ENCODE assay signal across 29 mouse cellular contexts in the genomic region with DNA sequence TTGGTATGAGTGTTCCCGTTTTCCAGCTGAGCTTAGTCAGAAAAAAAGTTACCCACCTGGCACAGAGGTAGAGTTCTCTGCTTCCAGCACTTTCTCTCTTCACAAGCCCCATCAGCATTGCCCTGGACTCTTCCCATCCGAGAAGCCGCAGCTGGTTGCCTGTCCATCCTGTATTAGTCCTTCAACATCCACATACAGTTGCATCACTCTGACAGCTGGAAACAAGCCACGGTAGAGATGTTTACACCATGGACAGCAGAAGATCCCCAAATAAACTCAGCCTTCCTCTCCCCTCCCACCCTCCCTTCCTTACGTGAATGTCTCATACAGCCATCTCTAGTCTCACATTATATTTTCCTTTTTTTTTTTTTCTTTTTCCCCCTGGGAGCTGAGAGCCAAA.
DNase-seq lines count a peak whose midpoint lies in the region; ATAC-seq and TF ChIP-seq lines count a peak whose summit lies in the region.
"Had no signal": no experiment of that assay in that cellular context is flagged by ENCODE, and none has a peak within 500 bp of the region (broad histone marks: within the 10 kb centered on the region; RNA-seq: fewer than 3 reads in every experiment).

No protein-coding gene starts in this region.

- no peak overlapping the region for H3K4me2 ChIP-seq in lung, embryonic 16.5 days (ENCODE audit: low read depth, low read length)
- H3K4me2 ChIP-seq in CH12.LX (ENCODE audit: insufficient read depth, low read depth, poor library complexity, severe bottlenecking), result peak overlapping the region; percentile 13; the same call in 1 of the 2 replicates
- H3K4me2 ChIP-seq: embryonic facial prominence, embryonic 13.5 days; forebrain, embryonic 12.5 days; forebrain, embryonic 15.5 days; heart, embryonic 12.5 days; heart, embryonic 15.5 days; hindbrain, embryonic 14.5 days had no signal

- no peak overlapping the region for H3K9ac ChIP-seq in lung, embryonic 16.5 days (ENCODE audit: low read length)
- H3K9ac ChIP-seq in CH12.LX (ENCODE audit: insufficient read depth, low read depth), result no peak overlapping the region
- H3K9ac ChIP-seq: embryonic facial prominence, embryonic 13.5 days; forebrain, embryonic 12.5 days; forebrain, embryonic 15.5 days; heart, embryonic 12.5 days; heart, embryonic 15.5 days; hindbrain, embryonic 14.5 days had no signal

- dilution Hi-C loops in CH12.LX (cut with MboI; ENCODE audit: extremely low pct_ligation_motif_present, extremely low pct_unique_long_range_greater_than_20kb, low sequenced_read_pairs), result no loop called here

- H3K79me2 ChIP-seq in CH12.LX (replicated peaks; ENCODE audit: control insufficient read depth, extremely low read depth, insufficient read depth, poor library complexity, severe bottlenecking), result no peaks in the 10 kb centered on the region

- ATAC-seq in lung, embryonic 16.5 days (ENCODE audit: low read depth), result peak; percentile 62; the same call in 1 of the 2 replicates
- ATAC-seq: CD4-positive, CD25-positive, alpha-beta regulatory T cell, adult 4 months; forebrain, embryonic 15.5 days; hindbrain, postnatal 0 days had no signal

- 45% methylated on average over 5 of the region's 5 CpGs for WGBS in lung, embryonic 16.5 days

- no peaks in the 10 kb centered on the region for H3K27me3 ChIP-seq in lung, embryonic 16.5 days (ENCODE audit: control insufficient read depth, insufficient read depth, low read depth, low read length)
- no peaks in the 10 kb centered on the region for H3K27me3 ChIP-seq in CH12.LX (replicated peaks)
- H3K27me3 ChIP-seq: embryonic facial prominence, embryonic 13.5 days; forebrain, embryonic 12.5 days; forebrain, embryonic 15.5 days; heart, embryonic 12.5 days; heart, embryonic 15.5 days had no signal

- no peak overlapping the region for H3K27ac ChIP-seq in lung, embryonic 16.5 days (ENCODE audit: low read length)
- no peak overlapping the region for H3K27ac ChIP-seq in CH12.LX (ENCODE audit: insufficient read depth, low read depth)
- H3K27ac ChIP-seq: embryonic facial prominence, embryonic 10.5 days; embryonic facial prominence, embryonic 13.5 days; forebrain, embryonic 12.5 days; forebrain, embryonic 15.5 days; heart, embryonic 15.5 days; hindbrain, embryonic 10.5 days; hindbrain, embryonic 14.5 days; hindbrain, postnatal 0 days had no signal

- no peaks in the 10 kb centered on the region for H3K9me3 ChIP-seq in lung, embryonic 16.5 days (ENCODE audit: control insufficient read depth, low read length)
- no peaks in the 10 kb centered on the region for H3K9me3 ChIP-seq in CH12.LX (replicated peaks; ENCODE audit: low read length)
- H3K9me3 ChIP-seq: embryonic facial prominence, embryonic 10.5 days; embryonic facial prominence, embryonic 13.5 days; forebrain, embryonic 12.5 days; forebrain, embryonic 15.5 days; heart, embryonic 12.5 days; heart, embryonic 15.5 days; hindbrain, embryonic 10.5 days had no signal

- H3K4me3 ChIP-seq in lung, embryonic 16.5 days (ENCODE audit: low read length), result no peak overlapping the region
- no peak overlapping the region for H3K4me3 ChIP-seq in CH12.LX (replicated peaks in 1 of 3; ENCODE audit: low read depth in 2 of 3, low read length in 2 of 3, poor library complexity in 1 of 3)
- H3K4me3 ChIP-seq: embryonic facial prominence, embryonic 10.5 days; embryonic facial prominence, embryonic 13.5 days; erythroblast, embryonic 14.5 days; forebrain, embryonic 12.5 days; forebrain, embryonic 15.5 days; heart, embryonic 12.5 days; heart, embryonic 15.5 days; hindbrain, embryonic 10.5 days had no signal

- no peaks in the 10 kb centered on the region for H3K36me3 ChIP-seq in lung, embryonic 16.5 days (ENCODE audit: control insufficient read depth, insufficient read depth, low read length)
- no peaks in the 10 kb centered on the region for H3K36me3 ChIP-seq in CH12.LX (replicated peaks in 1 of 2; ENCODE audit: control insufficient read depth in 1 of 2, insufficient read depth in 1 of 2, low read length in 1 of 2)
- H3K36me3 ChIP-seq: embryonic facial prominence, embryonic 10.5 days; embryonic facial prominence, embryonic 13.5 days; forebrain, embryonic 12.5 days; forebrain, embryonic 15.5 days; heart, embryonic 12.5 days; heart, embryonic 15.5 days; hindbrain, embryonic 10.5 days had no signal

- no peak for TF ChIP-seq POLR2A in CH12.LX (IDR thresholded peaks at IDR 0.05; ENCODE audit: low read depth, low read length)

- no peak for TF ChIP-seq RAD21 in CH12.LX (IDR thresholded peaks at IDR 0.05; ENCODE audit: low read depth, low read length)

- no peak for TF ChIP-seq EP300 in CH12.LX (IDR thresholded peaks at IDR 0.05; ENCODE audit: low read length)

- DNase-seq in lung, postnatal 25 days (ENCODE audit: low spot score), result no peak
- no peak for DNase-seq in CH12.LX (ENCODE audit: extremely low read depth)
- peak; percentile 21 for DNase-seq in lung, postnatal 14 days
- DNase-seq in cerebellum, postnatal 4 days (ENCODE audit: low spot score in 2 of 2), result no peak
- DNase-seq in kidney, adult 9 months, result no peak
- no peak for DNase-seq in spleen, postnatal 36 days (ENCODE audit: low spot score in 2 of 2)
- DNase-seq: adrenal gland, adult 2 months; adrenal gland, postnatal 14 days; cerebellum, adult 11 months; cerebellum, adult 2 months; cerebellum, adult 9-11 months; cerebellum, postnatal 25 days; embryo, embryonic 11 days; gastrocnemius, postnatal 25 days; heart, adult 18-20 months; heart, postnatal 10 days; heart, postnatal 36 days had no signal

- H3K4me1 ChIP-seq in lung, embryonic 16.5 days (replicated peaks; ENCODE audit: control insufficient read depth, insufficient read depth, low read length), result no peaks in the 10 kb centered on the region
- H3K4me1 ChIP-seq in CH12.LX (ENCODE audit: control insufficient read depth in 1 of 2, insufficient read depth in 2 of 2), result 0 out of 4 replicates have a peak, but pooled peaks cover 0 to 2% of the 10 kb centered on the region in 2 experiments
- H3K4me1 ChIP-seq: embryonic facial prominence, embryonic 10.5 days; embryonic facial prominence, embryonic 13.5 days; forebrain, embryonic 15.5 days; heart, embryonic 12.5 days; heart, embryonic 15.5 days; hindbrain, embryonic 10.5 days had no signal

- in situ Hi-C loops in CH12.LX (cut with MboI; ENCODE audit: low pct_ligation_motif_present, low pct_unique_long_range_greater_than_20kb, low sequenced_read_pairs), result no loop called here

- TF ChIP-seq CTCF in CH12.LX (conservative IDR thresholded peaks at IDR 0.05 in 1 of 2, IDR thresholded peaks at IDR 0.05 in 1 of 2; ENCODE audit: low read depth in 2 of 2, low read length in 2 of 2), result no peak

TF ChIP-seq in CH12.LX, 34 proteins besides CTCF, POLR2A, EP300 and RAD21:
- TF ChIP-seq E2F4 (IDR thresholded peaks at IDR 0.05; ENCODE audit: insufficient replicate concordance, low read depth, low read length) (no peak), CHD1 (IDR thresholded peaks at IDR 0.05; ENCODE audit: low read depth, low read length) (no peak), NRF1 (IDR thresholded peaks at IDR 0.05; ENCODE audit: low read depth, low read length) (no peak), MXI1 (IDR thresholded peaks at IDR 0.05; ENCODE audit: low read depth, low read length) (no peak), PAX5 (IDR thresholded peaks at IDR 0.05; ENCODE audit: low read length) (no peak), ZKSCAN1 (IDR thresholded peaks at IDR 0.05; ENCODE audit: borderline replicate concordance, low read depth, low read length) (no peak), IRF4 (IDR thresholded peaks at IDR 0.05; ENCODE audit: low read depth, low read length) (no peak), ELF1 (IDR thresholded peaks at IDR 0.05; ENCODE audit: low read depth, low read length) (no peak), TCF12 (IDR thresholded peaks at IDR 0.05; ENCODE audit: low read depth, low read length) (no peak), MAZ (IDR thresholded peaks at IDR 0.05; ENCODE audit: low read depth, low read length) (no peak), JUN (IDR thresholded peaks at IDR 0.05; ENCODE audit: insufficient read depth, low read depth, low read length) (no peak), MAFK (IDR thresholded peaks at IDR 0.05; ENCODE audit: insufficient replicate concordance, low read length) (no peak), SMC3 (IDR thresholded peaks at IDR 0.05; ENCODE audit: low read depth, low read length) (no peak), POLR2AphosphoS2 (IDR thresholded peaks at IDR 0.05; ENCODE audit: low read depth, low read length) (no peak), RCOR1 (conservative IDR thresholded peaks at IDR 0.05; ENCODE audit: low read depth, low read length) (no peak), MEF2A (IDR thresholded peaks at IDR 0.05; ENCODE audit: borderline replicate concordance, low read depth, low read length) (no peak), USF1 (IDR thresholded peaks at IDR 0.05; ENCODE audit: low read depth, low read length) (no peak), KAT2A (IDR thresholded peaks at IDR 0.05; ENCODE audit: insufficient replicate concordance, low read length) (no peak)
